Comparison of ENCODE assay signal across 10 mouse cellular contexts in the genomic region with DNA sequence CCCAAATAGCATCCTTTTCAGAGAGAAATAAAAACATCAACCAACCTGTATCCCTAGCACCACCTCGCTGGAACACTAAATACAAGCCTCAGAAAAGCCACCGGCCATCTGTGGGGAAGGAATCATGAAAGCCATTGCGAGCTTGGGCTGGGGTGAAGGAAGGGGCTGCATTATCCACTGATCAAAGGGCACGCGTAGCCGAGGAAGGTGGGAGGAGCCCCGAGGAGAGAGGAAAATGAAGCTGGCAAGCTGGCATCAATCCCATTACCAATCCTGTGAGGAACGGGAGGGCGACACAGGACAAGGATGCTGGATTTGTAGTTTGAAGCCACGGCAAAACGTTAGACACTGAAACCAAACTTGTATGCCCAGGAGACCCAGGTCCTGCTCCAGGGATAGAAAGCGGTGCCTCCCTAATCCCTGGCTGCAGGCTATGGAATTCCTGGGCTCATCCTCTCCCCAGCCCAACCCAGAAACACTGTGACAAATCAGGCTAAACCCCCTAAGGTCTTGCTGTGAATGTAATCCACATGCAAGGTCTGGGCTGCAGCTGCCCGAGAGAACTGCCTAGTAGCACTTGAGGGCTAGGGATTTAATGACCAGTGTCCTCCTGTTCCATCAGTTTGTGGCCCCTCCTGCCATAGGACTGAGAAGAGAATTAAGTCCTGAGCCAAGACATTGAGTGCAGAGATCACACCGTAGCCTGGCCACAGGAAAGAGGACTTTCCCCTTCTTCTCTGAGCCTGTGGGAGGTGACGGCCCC.
DNase-seq lines count a peak whose midpoint lies in the region; ATAC-seq lines count a peak whose summit lies in the region.
"Had no signal": no experiment of that assay in that cellular context is flagged by ENCODE, and none has a peak within 500 bp of the region (broad histone marks: within the 10 kb centered on the region; RNA-seq: fewer than 3 reads in every experiment).

No protein-coding gene starts in this region.

- H3K4me2 ChIP-seq in heart, embryonic 16.5 days (ENCODE audit: low read depth, low read length), result peak overlapping the region; percentile 22
- H3K4me2 ChIP-seq in embryonic facial prominence, embryonic 12.5 days (replicated peaks), result peak overlapping the region; percentile 28
- peak overlapping the region; percentile 40 for H3K4me2 ChIP-seq in hindbrain, embryonic 14.5 days (replicated peaks)
- H3K4me2 ChIP-seq in neural tube, embryonic 12.5 days (replicated peaks), result peak overlapping the region; percentile 42

- H3K9ac ChIP-seq in heart, embryonic 16.5 days (ENCODE audit: low read length), result no peak overlapping the region
- H3K9ac ChIP-seq in embryonic facial prominence, embryonic 12.5 days, result no peak overlapping the region
- peak overlapping the region; percentile 19; the same call in 1 of the 2 replicates for H3K9ac ChIP-seq in hindbrain, embryonic 14.5 days
- H3K9ac ChIP-seq in neural tube, embryonic 12.5 days, result no peak overlapping the region

- DNase-seq in heart, adult 18-20 months, result no peak
- DNase-seq in hindbrain, embryonic 14.5 days (ENCODE audit: low spot score), result peak; percentile 49
- no peak for DNase-seq in ovary, adult 18-20 months (ENCODE audit: low spot score)
- DNase-seq in right cerebral cortex, postnatal 14 days, result no peak
- DNase-seq: kidney, adult 9 months; lung, adult 18-20 months had no signal

- no peak for ATAC-seq in heart, embryonic 16.5 days (replicated peaks; ENCODE audit: extremely low read depth, insufficient read depth, low FRiP score)
- no peak for ATAC-seq in embryonic facial prominence, embryonic 12.5 days (ENCODE audit: insufficient number of reproducible peaks, insufficient read depth, low FRiP score, low TSS enrichment)
- ATAC-seq in hindbrain, embryonic 14.5 days (ENCODE audit: low FRiP score), result 0 out of 2 replicates have a peak, but pooled peaks have one; percentile 17
- ATAC-seq in neural tube, embryonic 12.5 days (ENCODE audit: low FRiP score, low read depth), result peak; percentile 73
- no peak for ATAC-seq in megakaryocyte, adult 5-6 weeks (ENCODE audit: poor library complexity, severe bottlenecking)

- H3K27ac ChIP-seq in heart, embryonic 16.5 days (ENCODE audit: low read length), result no peak overlapping the region
- H3K27ac ChIP-seq in embryonic facial prominence, embryonic 12.5 days, result peak overlapping the region; percentile 59
- no peak overlapping the region for H3K27ac ChIP-seq in hindbrain, embryonic 14.5 days
- H3K27ac ChIP-seq in neural tube, embryonic 12.5 days, result no peak overlapping the region

- H3K4me3 ChIP-seq in heart, embryonic 16.5 days (ENCODE audit: low read length), result no peak overlapping the region
- no peak overlapping the region for H3K4me3 ChIP-seq in embryonic facial prominence, embryonic 12.5 days
- H3K4me3 ChIP-seq in hindbrain, embryonic 14.5 days (replicated peaks; ENCODE audit: low read length), result no peak overlapping the region
- H3K4me3 ChIP-seq in neural tube, embryonic 12.5 days, result no peak overlapping the region

- H3K27me3 ChIP-seq in heart, embryonic 16.5 days (ENCODE audit: control insufficient read depth, insufficient read depth, low read length), result peaks cover 7% of the 10 kb centered on the region; the same call in 1 of the 2 replicates
- no peaks in the 10 kb centered on the region for H3K27me3 ChIP-seq in embryonic facial prominence, embryonic 12.5 days
- peaks cover 9% of the 10 kb centered on the region; the same call in 1 of the 2 replicates for H3K27me3 ChIP-seq in hindbrain, embryonic 14.5 days (ENCODE audit: control insufficient read depth, insufficient read depth, low read length)
- no peaks in the 10 kb centered on the region; the same call in 1 of the 2 replicates for H3K27me3 ChIP-seq in neural tube, embryonic 12.5 days (replicated peaks)

- H3K36me3 ChIP-seq in heart, embryonic 16.5 days (ENCODE audit: control insufficient read depth, insufficient read depth), result no peaks in the 10 kb centered on the region
- no peaks in the 10 kb centered on the region for H3K36me3 ChIP-seq in embryonic facial prominence, embryonic 12.5 days
- no peaks in the 10 kb centered on the region for H3K36me3 ChIP-seq in hindbrain, embryonic 14.5 days (replicated peaks; ENCODE audit: control insufficient read depth, insufficient read depth)
- H3K36me3 ChIP-seq in neural tube, embryonic 12.5 days, result no peaks in the 10 kb centered on the region

- 18% methylated on average over 15 of the region's 15 CpGs for WGBS in heart, embryonic 16.5 days
- WGBS in embryonic facial prominence, embryonic 12.5 days, result 7% methylated on average over 15 of the region's 15 CpGs
- 7% methylated on average over 15 of the region's 15 CpGs for WGBS in hindbrain, embryonic 14.5 days
- WGBS in neural tube, embryonic 12.5 days, result 10% methylated on average over 15 of the region's 15 CpGs

- H3K4me1 ChIP-seq in heart, embryonic 16.5 days (ENCODE audit: control insufficient read depth, insufficient read depth, low read length), result peaks cover 5% of the 10 kb centered on the region; the same call in 1 of the 2 replicates
- peaks cover 18% of the 10 kb centered on the region for H3K4me1 ChIP-seq in embryonic facial prominence, embryonic 12.5 days
- H3K4me1 ChIP-seq in hindbrain, embryonic 14.5 days (replicated peaks; ENCODE audit: control insufficient read depth, insufficient read depth, low read length), result peaks cover 19% of the 10 kb centered on the region
- H3K4me1 ChIP-seq in neural tube, embryonic 12.5 days, result peaks cover 27% of the 10 kb centered on the region

- H3K9me3 ChIP-seq in heart, embryonic 16.5 days (replicated peaks; ENCODE audit: control insufficient read depth, low read length), result no peaks in the 10 kb centered on the region
- no peaks in the 10 kb centered on the region for H3K9me3 ChIP-seq in embryonic facial prominence, embryonic 12.5 days
- no peaks in the 10 kb centered on the region for H3K9me3 ChIP-seq in hindbrain, embryonic 14.5 days (ENCODE audit: control insufficient read depth, low read length)
- no peaks in the 10 kb centered on the region for H3K9me3 ChIP-seq in neural tube, embryonic 12.5 days

Comparison
In these comparisons a context has a peak if more than half of its experiments do, and no peak if none do; other contexts are left out.
1. ATAC-seq: peak in hindbrain, embryonic 14.5 days (single experiment) and neural tube, embryonic 12.5 days (single experiment); none in heart, embryonic 16.5 days (single experiment), embryonic facial prominence, embryonic 12.5 days (single experiment) and megakaryocyte, adult 5-6 weeks (single experiment).
2. Peak in every context shown above with its lines, with median percentiles within 50 percentile points of each other: H3K4me2 ChIP-seq.